In genomic region chr7:123419984-123420383, GRCm38 (mm10) we compare ENCODE assay signal across 18 mouse cellular contexts. TPM values are rescaled to one million over a fixed set of nuclear protein-coding genes. Genes with fewer than 3 reads are reported as not detected.
A peak's percentile ranks its signal among the peaks of the same experiment; 100 is the strongest.
DNase-seq lines count a peak whose midpoint lies in the region; ATAC-seq and TF ChIP-seq lines count a peak whose summit lies in the region.
"Had no signal": no experiment of that assay in that cellular context is flagged by ENCODE, and none has a peak within 500 bp of the region (broad histone marks: within the 10 kb centered on the region; RNA-seq: fewer than 3 reads in every experiment).

No protein-coding gene starts in this region.

- no peak overlapping the region for H3K27ac ChIP-seq in midbrain, postnatal 0 days (ENCODE audit: low read depth, low read length)
- no peak overlapping the region for H3K27ac ChIP-seq in midbrain, embryonic 13.5 days
- no peak overlapping the region for H3K27ac ChIP-seq in forebrain, embryonic 14.5 days (ENCODE audit: low read depth, low read length)
- H3K27ac ChIP-seq: embryonic facial prominence, embryonic 15.5 days; forebrain, embryonic 10.5 days; hindbrain, embryonic 13.5 days; limb, embryonic 12.5 days had no signal

- peaks cover 59% of the 10 kb centered on the region for H3K36me3 ChIP-seq in midbrain, postnatal 0 days (ENCODE audit: insufficient read depth, low read length)
- H3K36me3 ChIP-seq in midbrain, embryonic 13.5 days = peaks cover 71% of the 10 kb centered on the region
- peaks cover 49% of the 10 kb centered on the region for H3K36me3 ChIP-seq in forebrain, embryonic 14.5 days (ENCODE audit: control insufficient read depth, insufficient read depth, low read length)

- ATAC-seq in midbrain, postnatal 0 days (ENCODE audit: low FRiP score) = no peak
- ATAC-seq in midbrain, embryonic 13.5 days = no peak
- no peak for ATAC-seq in forebrain, embryonic 14.5 days

- no peak for TF ChIP-seq CTCF in midbrain, postnatal 0 days (IDR thresholded peaks at IDR 0.05)

- intact Hi-C loops in heart, postnatal 36 days (cut with DNase I) = no loop called here

- H3K9ac ChIP-seq in midbrain, postnatal 0 days (replicated peaks; ENCODE audit: low read length, poor library complexity, severe bottlenecking) = no peak overlapping the region
- H3K9ac ChIP-seq in midbrain, embryonic 13.5 days (replicated peaks) = no peak overlapping the region
- no peak overlapping the region for H3K9ac ChIP-seq in forebrain, embryonic 14.5 days (ENCODE audit: low read length)
- H3K9ac ChIP-seq: embryonic facial prominence, embryonic 15.5 days; hindbrain, embryonic 13.5 days; limb, embryonic 12.5 days had no signal

- H3K9me3 ChIP-seq in midbrain, postnatal 0 days (ENCODE audit: low read length) = no peaks in the 10 kb centered on the region
- H3K9me3 ChIP-seq in midbrain, embryonic 13.5 days = no peaks in the 10 kb centered on the region
- H3K9me3 ChIP-seq in forebrain, embryonic 14.5 days (replicated peaks; ENCODE audit: control insufficient read depth, low read length) = no peaks in the 10 kb centered on the region
- H3K9me3 ChIP-seq: embryonic facial prominence, embryonic 15.5 days; forebrain, embryonic 10.5 days; hindbrain, embryonic 13.5 days; limb, embryonic 12.5 days had no signal

- peak; percentile 50 for DNase-seq in heart, adult 11 months
- DNase-seq in heart, postnatal 36 days = no peak
- peak; percentile 33 for DNase-seq in midbrain, postnatal 0 days (ENCODE audit: low spot score)
- peak; percentile 79 to 81 for DNase-seq in kidney, postnatal 36 days
- no peak for DNase-seq in forebrain, embryonic 14.5 days (ENCODE audit: low spot score)
- DNase-seq in cerebellum, adult 9-10 months = no peak
- DNase-seq in spleen, adult 18-20 months = no peak
- DNase-seq: cerebellum, adult 9-11 months; embryo, embryonic 11 days; gastrocnemius, postnatal 10 days; midbrain, embryonic 14.5 days; retina, postnatal 1 day had no signal

- H3K4me2 ChIP-seq in midbrain, postnatal 0 days (ENCODE audit: low read depth, low read length, poor library complexity, severe bottlenecking) = no peak overlapping the region
- no peak overlapping the region for H3K4me2 ChIP-seq in midbrain, embryonic 13.5 days (replicated peaks)
- H3K4me2 ChIP-seq in forebrain, embryonic 14.5 days (ENCODE audit: low read length) = no peak overlapping the region
- H3K4me2 ChIP-seq: embryonic facial prominence, embryonic 15.5 days; hindbrain, embryonic 13.5 days; limb, embryonic 12.5 days had no signal

- 94% methylated on average over 4 of the region's 4 CpGs for WGBS in midbrain, postnatal 0 days
- WGBS in midbrain, embryonic 13.5 days = 92% methylated on average over 4 of the region's 4 CpGs
- 92% methylated on average over 4 of the region's 4 CpGs for WGBS in forebrain, embryonic 14.5 days

- no peaks in the 10 kb centered on the region for H3K27me3 ChIP-seq in midbrain, postnatal 0 days (ENCODE audit: insufficient read depth, low read length)
- no peaks in the 10 kb centered on the region for H3K27me3 ChIP-seq in midbrain, embryonic 13.5 days
- H3K27me3 ChIP-seq in forebrain, embryonic 14.5 days (replicated peaks; ENCODE audit: control insufficient read depth, insufficient read depth, low read length) = no peaks in the 10 kb centered on the region
- H3K27me3 ChIP-seq: embryonic facial prominence, embryonic 15.5 days; hindbrain, embryonic 13.5 days; limb, embryonic 12.5 days had no signal

- no peak overlapping the region for H3K4me3 ChIP-seq in midbrain, postnatal 0 days (ENCODE audit: low read depth, low read length)
- H3K4me3 ChIP-seq in midbrain, embryonic 13.5 days (replicated peaks) = no peak overlapping the region
- H3K4me3 ChIP-seq in forebrain, embryonic 14.5 days (ENCODE audit: low read depth, low read length) = no peak overlapping the region
- H3K4me3 ChIP-seq: embryonic facial prominence, embryonic 15.5 days; forebrain, embryonic 10.5 days; hindbrain, embryonic 13.5 days; limb, embryonic 12.5 days had no signal

- no peaks in the 10 kb centered on the region for H3K4me1 ChIP-seq in midbrain, postnatal 0 days (ENCODE audit: insufficient read depth, low read length)
- no peaks in the 10 kb centered on the region for H3K4me1 ChIP-seq in midbrain, embryonic 13.5 days (replicated peaks)
- H3K4me1 ChIP-seq in forebrain, embryonic 14.5 days (ENCODE audit: control insufficient read depth, insufficient read depth, low read length) = no peaks in the 10 kb centered on the region
- H3K4me1 ChIP-seq: embryonic facial prominence, embryonic 15.5 days; forebrain, embryonic 10.5 days; hindbrain, embryonic 13.5 days; limb, embryonic 12.5 days had no signal

RNA-seq across cellular contexts. Expression of gene Aqp8, which starts 42.1 kb away (rescaled TPM):
- 1 to 10 TPM; 3.5 to 5.5 TPM for total RNA-seq in heart, postnatal 36 days (2021)
- total RNA-seq in midbrain, postnatal 0 days (2014; rRNA removed) = not detected in 2 replicates
- not detected in 2 replicates for polyA plus RNA-seq in midbrain, postnatal 0 days (2015; fragmentation: Nextera tagmentation; extraction: Ambion mirVana)
- not detected in 2 replicates for polyA plus RNA-seq in midbrain, embryonic 13.5 days (2015; fragmentation: Nextera tagmentation; extraction: Ambion mirVana)
- not detected in 2 replicates for polyA plus RNA-seq in forebrain, embryonic 14.5 days (2014; fragmentation: Nextera tagmentation; extraction: Ambion mirVana)
- total RNA-seq: gastrocnemius, postnatal 10 days; megakaryocyte progenitor cell, adult 5-6 weeks had no signal
- polyA plus RNA-seq: embryonic facial prominence, embryonic 15.5 days; hindbrain, embryonic 13.5 days; midbrain, embryonic 14.5 days had no signal

RNA-seq across cellular contexts. Expression of gene Arhgap17, which starts 50.3 kb away (rescaled TPM):
- total RNA-seq in heart, postnatal 36 days (2021) = 10 to 100 TPM; 18.5 to 20.7 TPM
- total RNA-seq in midbrain, postnatal 0 days (2014; rRNA removed) = 4.8 and 12.1 TPM in 2 replicates
- 5.3 and 6.3 TPM in 2 replicates for polyA plus RNA-seq in midbrain, postnatal 0 days (2015; fragmentation: Nextera tagmentation; extraction: Ambion mirVana)
- 12.7 and 13.6 TPM in 2 replicates for polyA plus RNA-seq in midbrain, embryonic 13.5 days (2015; fragmentation: Nextera tagmentation; extraction: Ambion mirVana)
- 8.5 and 11.0 TPM in 2 replicates for polyA plus RNA-seq in forebrain, embryonic 14.5 days (2014; fragmentation: Nextera tagmentation; extraction: Ambion mirVana)

RNA-seq across cellular contexts. Expression of gene Lcmt1, which starts 50.4 kb away (rescaled TPM):
- 10 to 100 TPM; 19.3 to 24.8 TPM for total RNA-seq in heart, postnatal 36 days (2021)
- total RNA-seq in midbrain, postnatal 0 days (2014; rRNA removed) = 62.8 and 74.8 TPM in 2 replicates
- 114 and 115 TPM in 2 replicates for polyA plus RNA-seq in midbrain, postnatal 0 days (2015; fragmentation: Nextera tagmentation; extraction: Ambion mirVana)
- polyA plus RNA-seq in midbrain, embryonic 13.5 days (2015; fragmentation: Nextera tagmentation; extraction: Ambion mirVana) = 85.3 and 89.9 TPM in 2 replicates
- polyA plus RNA-seq in forebrain, embryonic 14.5 days (2014; fragmentation: Nextera tagmentation; extraction: Ambion mirVana) = 108 and 113 TPM in 2 replicates

Comparison
In these comparisons a context has a peak if more than half of its experiments do, and no peak if none do; other contexts are left out.
1. DNase-seq: peak in heart, adult 11 months (single experiment), midbrain, postnatal 0 days (single experiment) and kidney, postnatal 36 days (2 of 2); none in heart, postnatal 36 days (0 of 2), forebrain, embryonic 14.5 days (single experiment), cerebellum, adult 9-10 months (single experiment) and spleen, adult 18-20 months (0 of 2).